In genomic region chr5:64161917-64162316, GRCm38 (mm10) we compare ENCODE assay signal across 15 mouse cellular contexts. TPM values are rescaled to one million over a fixed set of nuclear protein-coding genes. Genes with fewer than 3 reads are reported as not detected.
DNase-seq lines count a peak whose midpoint lies in the region; ATAC-seq and TF ChIP-seq lines count a peak whose summit lies in the region.
"Had no signal": no experiment of that assay in that cellular context is flagged by ENCODE, and none has a peak within 500 bp of the region (broad histone marks: within the 10 kb centered on the region; RNA-seq: fewer than 3 reads in every experiment).

No protein-coding gene starts in this region.

- no peak overlapping the region for H3K9ac ChIP-seq in heart, embryonic 12.5 days
- no peak overlapping the region for H3K9ac ChIP-seq in lung, embryonic 14.5 days
- H3K9ac ChIP-seq: embryonic facial prominence, embryonic 12.5 days; limb, embryonic 12.5 days had no signal

- H3K4me1 ChIP-seq in heart, embryonic 12.5 days (replicated peaks): peaks cover 32% of the 10 kb centered on the region
- peaks cover 19% of the 10 kb centered on the region for H3K4me1 ChIP-seq in lung, embryonic 14.5 days (ENCODE audit: insufficient read depth)

- peaks cover 23% of the 10 kb centered on the region for H3K79me2 ChIP-seq in myocyte (ENCODE audit: control insufficient read depth, insufficient read depth)

- no peak overlapping the region for H3K27ac ChIP-seq in heart, embryonic 12.5 days (ENCODE audit: poor library complexity, severe bottlenecking)
- H3K27ac ChIP-seq in lung, embryonic 14.5 days (ENCODE audit: low read depth): no peak overlapping the region
- H3K27ac ChIP-seq: embryonic facial prominence, embryonic 12.5 days; limb, embryonic 12.5 days had no signal

- no peak for ATAC-seq in heart, embryonic 12.5 days (ENCODE audit: insufficient number of reproducible peaks, low FRiP score)
- no peak for ATAC-seq in lung, embryonic 14.5 days (ENCODE audit: insufficient read depth)
- ATAC-seq: forebrain, embryonic 16.5 days had no signal

- 35% methylated on average over 3 of the region's 3 CpGs for WGBS in heart, embryonic 12.5 days
- 46% methylated on average over 3 of the region's 3 CpGs for WGBS in lung, embryonic 14.5 days

- no peaks in the 10 kb centered on the region for H3K9me3 ChIP-seq in heart, embryonic 12.5 days (replicated peaks)
- no peaks in the 10 kb centered on the region for H3K9me3 ChIP-seq in lung, embryonic 14.5 days (ENCODE audit: low read depth, low read length)
- H3K9me3 ChIP-seq: embryonic facial prominence, embryonic 12.5 days; limb, embryonic 12.5 days had no signal

- H3K4me2 ChIP-seq in heart, embryonic 12.5 days: peak overlapping the region; percentile 99
- H3K4me2 ChIP-seq in lung, embryonic 14.5 days: peak overlapping the region; percentile 99
- peak overlapping the region; percentile 96 for H3K4me2 ChIP-seq in myocyte (ENCODE audit: low read depth)

- DNase-seq in heart, adult 8-10 months (ENCODE audit: low spot score): no peak
- DNase-seq in lung, embryonic 14.5 days: no peak
- no peak for DNase-seq in lung, postnatal 4 days
- peak; percentile 21 for DNase-seq in induced T-regulatory cell, adult 2 months (ENCODE audit: low read depth)
- DNase-seq in adrenal gland, postnatal 14 days: no peak
- DNase-seq: cerebellum, postnatal 36 days; heart, postnatal 14 days; kidney, adult 2 months; right cerebral cortex, adult 18-20 months; thymus, adult 18-20 months had no signal

- 0 out of 2 replicates have a peak, but pooled peaks cover 4% of the 10 kb centered on the region for H3K27me3 ChIP-seq in heart, embryonic 12.5 days (replicated peaks)
- no peaks in the 10 kb centered on the region for H3K27me3 ChIP-seq in lung, embryonic 14.5 days (ENCODE audit: insufficient read depth, low read length)
- no peaks in the 10 kb centered on the region for H3K27me3 ChIP-seq in myocyte (ENCODE audit: control insufficient read depth, insufficient read depth, insufficient read length)

- no peaks in the 10 kb centered on the region for H3K36me3 ChIP-seq in heart, embryonic 12.5 days
- H3K36me3 ChIP-seq in lung, embryonic 14.5 days (ENCODE audit: insufficient read depth): peaks cover 3% of the 10 kb centered on the region; the same call in 1 of the 2 replicates
- no peaks in the 10 kb centered on the region for H3K36me3 ChIP-seq in myocyte (ENCODE audit: control insufficient read depth, insufficient read depth)
- H3K36me3 ChIP-seq: embryonic facial prominence, embryonic 12.5 days; limb, embryonic 12.5 days had no signal

- H3K4me3 ChIP-seq in heart, embryonic 12.5 days: no peak overlapping the region
- peak overlapping the region; percentile 75 for H3K4me3 ChIP-seq in lung, embryonic 14.5 days (ENCODE audit: low read depth, low read length)
- H3K4me3 ChIP-seq in myocyte: peak overlapping the region; percentile 82

- no peak for TF ChIP-seq POLR2A in myocyte (IDR thresholded peaks at IDR 0.05; ENCODE audit: insufficient read length, low read depth)

- no peak overlapping the region for H3ac ChIP-seq in myocyte (ENCODE audit: control insufficient read depth, insufficient read length)

- no peak for TF ChIP-seq CTCF in lung, embryonic 14.5 days (IDR thresholded peaks at IDR 0.05; ENCODE audit: low read depth)

TF ChIP-seq in myocyte, 11 proteins besides CTCF, POLR2A, EP300 and RAD21:
- TF ChIP-seq REST (IDR thresholded peaks at IDR 0.05; ENCODE audit: insufficient read depth, insufficient read length) (no peak), SRF (IDR thresholded peaks at IDR 0.05; ENCODE audit: control insufficient read depth, insufficient read length, low read depth) (no peak), TCF3 (IDR thresholded peaks at IDR 0.05; ENCODE audit: insufficient read length, low read depth) (no peak), MYOG (IDR thresholded peaks at IDR 0.05; ENCODE audit: control insufficient read depth in 1 of 3, insufficient read depth in 1 of 3, insufficient read length in 2 of 3, low read depth in 2 of 3) (no peak), USF1 (IDR thresholded peaks at IDR 0.05; ENCODE audit: low read depth) (no peak), TCF12 (IDR thresholded peaks at IDR 0.05; ENCODE audit: insufficient read depth, poor library complexity, severe bottlenecking) (no peak), POLR2AphosphoS2 (IDR thresholded peaks at IDR 0.05; ENCODE audit: insufficient read length, low read depth) (no peak), E2F4 (IDR thresholded peaks at IDR 0.05; ENCODE audit: insufficient read depth) (no peak)

RNA-seq across cellular contexts. Expression of gene Tbc1d1, which starts 5.8 kb away (rescaled TPM):
- polyA plus RNA-seq in heart, embryonic 12.5 days (2016; fragmentation: Nextera tagmentation; extraction: Ambion mirVana): 36.4 and 38.3 TPM in 2 replicates
- 10 to 100 TPM; 11.1 to 15.7 (median 13.5) TPM for total RNA-seq in heart, adult 8-10 months (2022)
- polyA plus RNA-seq in lung, embryonic 14.5 days (2014; fragmentation: Nextera tagmentation; extraction: Ambion mirVana): 54.4 and 58.7 TPM in 2 replicates
- polyA plus RNA-seq in myocyte (2012; fragmentation: generic; extraction: Trizol): 41.8 TPM
- 14.7 and 17.5 TPM in 2 replicates for total RNA-seq in adrenal gland, postnatal 14 days (2021)
